Mouse (Mus musculus) lung, embryonic 15.5 days (tissue): ENCODE data around the gene Plxna1. TPM values are rescaled to one million over a fixed set of nuclear protein-coding genes. Genes with fewer than 3 reads are reported as not detected.

ENCODE experiments used
- ATAC-seq: fragments of 200-750 bp; cut with Nextera tagmentation; 2 replicates; pipeline ENCODE4 v1.8.0; 2017; ENCODE audit warnings: moderate number of reproducible peaks, borderline replicate concordance; ENCODE audit not compliant: low FRiP score, low TSS enrichment; ENCODE audit errors: extremely low read depth
- H3K27ac ChIP-seq: fragments of 300-500 bp; sonication (generic); 2 replicates; pipeline ENCODE4 v1.5.1; 2015; ENCODE audit warnings: moderate library complexity, mild to moderate bottlenecking, inconsistent platforms
- H3K27me3 ChIP-seq: fragments of 300-500 bp; sonication (generic); 2 replicates; pipeline ENCODE4 v1.6.1; 2015; ENCODE audit warnings: inconsistent platforms
- H3K36me3 ChIP-seq: fragments of 300-500 bp; sonication (generic); 2 replicates; pipeline ENCODE4 v1.6.1; 2015; ENCODE audit warnings: inconsistent platforms
- H3K4me1 ChIP-seq: fragments of 300-500 bp; sonication (generic); 2 replicates; pipeline ENCODE4 v1.6.1; 2015; ENCODE audit warnings: inconsistent platforms
- H3K4me2 ChIP-seq: fragments of 300-500 bp; sonication (generic); 2 replicates; pipeline ENCODE4 v1.6.1; 2015; ENCODE audit warnings: inconsistent platforms, mild to moderate bottlenecking, moderate library complexity
- H3K4me3 ChIP-seq: fragments of 300-500 bp; sonication (generic); 2 replicates; pipeline ENCODE4 v1.5.1; 2015; ENCODE audit warnings: mild to moderate bottlenecking, inconsistent platforms
- H3K9ac ChIP-seq: fragments of 300-500 bp; sonication (generic); 2 replicates; pipeline ENCODE4 v1.6.1; 2015; ENCODE audit warnings: inconsistent platforms
- H3K9me3 ChIP-seq: fragments of 300-500 bp; sonication (generic); 2 replicates; pipeline ENCODE4 v1.6.1; 2016; ENCODE audit warnings: inconsistent platforms
- WGBS: fragments of 180-500 bp; shearing (Covaris S2); methylation state at CpG from one replicate; pipeline ENCODE4 v1.1.7; 2015; 5-methylcytosine and 5-hydroxymethylcytosine counted together
- polyA plus RNA-seq: library from polyadenylated mRNA; unstranded; fragments of >200 nt; fragmentation: Nextera tagmentation; extraction: Ambion mirVana; gene quantifications from 2 replicates; pipeline ENCODE4 v1.2.1, GENCODE M21; 2015

Plxna1 gene
- polyA plus RNA-seq, 1 experiment from 2014 or later, result 25.1 TPM

DNA sequence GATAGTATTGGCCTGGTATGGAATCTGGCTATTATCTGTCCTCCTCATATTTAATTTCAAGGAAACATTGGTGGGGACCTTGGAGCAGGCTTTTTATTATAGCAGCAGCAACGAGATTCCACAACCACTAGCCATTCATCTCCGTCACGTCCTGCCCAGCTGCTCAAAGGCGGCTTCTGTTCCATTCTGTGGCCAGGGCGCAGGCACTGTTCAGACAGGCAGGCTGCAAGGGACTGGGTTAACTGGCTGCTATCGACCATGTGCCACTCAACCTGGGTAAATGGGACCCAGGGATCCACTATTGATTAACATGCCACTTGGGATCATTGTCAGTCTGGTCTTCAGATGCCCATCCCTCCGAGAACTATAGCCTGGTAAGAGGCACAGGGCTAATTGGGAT lies 27.4 kb upstream of the Plxna1 start:
- no peak overlapping the region for H3K9ac ChIP-seq
- H3K4me3 ChIP-seq, result no peak overlapping the region
- H3K27ac ChIP-seq, result no peak overlapping the region
- no peaks in the 10 kb centered on the region for H3K27me3 ChIP-seq
- no peak overlapping the region for H3K4me2 ChIP-seq
- no peaks in the 10 kb centered on the region for H3K36me3 ChIP-seq
- H3K9me3 ChIP-seq, result no peaks in the 10 kb centered on the region
- 75% methylated on average over 7 of the region's 7 CpGs for WGBS
- no peak for ATAC-seq
- no peaks in the 10 kb centered on the region for H3K4me1 ChIP-seq

GRCm38 (mm10) chr6:89386956-89387355 lies 24.5 kb upstream of the Plxna1 start:
- no peak for ATAC-seq
- Histone ChIP-seq H3K27me3 (no peaks in the 10 kb centered on the region), H3K9me3 (no peaks in the 10 kb centered on the region), H3K27ac (no peak overlapping the region), H3K4me2 (no peak overlapping the region), H3K4me1 (no peaks in the 10 kb centered on the region), H3K36me3 (no peaks in the 10 kb centered on the region), H3K4me3 (no peak overlapping the region), H3K9ac (no peak overlapping the region)
- 63% methylated on average over 1 of the region's 1 CpGs for whole genome bisulfite sequencing

DNA sequence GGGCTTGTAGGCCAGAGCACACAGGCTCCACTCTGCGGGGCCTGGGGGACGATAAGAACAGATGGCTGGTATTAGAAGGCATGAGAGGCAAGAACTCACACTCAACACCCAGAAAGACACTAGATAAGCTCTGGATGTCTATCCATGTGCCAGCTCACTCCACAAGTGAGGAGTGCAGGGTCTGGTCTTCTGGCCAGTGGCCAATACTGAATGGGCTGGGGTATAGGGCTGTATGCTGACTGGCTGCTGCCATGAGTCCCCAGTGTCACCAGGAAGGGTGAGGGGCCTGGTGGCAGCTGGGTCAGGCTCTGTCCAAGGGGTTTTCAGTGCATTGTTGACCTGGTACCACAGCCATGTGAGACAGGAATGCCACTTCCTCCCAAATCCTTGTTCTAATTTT lies 22.3 kb upstream of the Plxna1 start:
- Histone ChIP-seq H3K36me3 (no peaks in the 10 kb centered on the region), H3K27me3 (no peaks in the 10 kb centered on the region), H3K4me2 (no peak overlapping the region), H3K4me3 (no peak overlapping the region), H3K27ac (no peak overlapping the region), H3K9ac (no peak overlapping the region), H3K9me3 (no peaks in the 10 kb centered on the region), H3K4me1 (no peaks in the 10 kb centered on the region)
- WGBS, result 91% methylated on average over 2 of the region's 2 CpGs
- no peak for ATAC-seq

DNA sequence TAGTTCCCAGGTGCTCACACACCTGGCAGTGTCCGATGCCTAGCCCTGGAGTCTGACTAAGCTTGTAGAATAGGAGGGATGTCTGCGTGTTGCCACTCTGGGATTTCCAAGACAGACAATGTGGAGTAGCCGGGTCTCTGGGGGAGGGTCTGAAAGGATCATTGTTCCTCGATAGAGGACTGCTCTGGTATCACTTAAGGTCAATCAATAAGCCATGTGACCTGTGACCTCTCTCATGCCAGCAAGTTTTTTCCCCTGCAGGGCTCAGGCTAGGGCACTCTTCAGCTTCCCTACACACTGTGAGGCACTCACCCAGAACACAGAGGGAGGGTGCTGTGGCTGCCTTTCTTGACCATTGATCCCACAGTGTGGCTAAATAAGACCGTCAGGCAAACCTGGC lies 19.4 kb upstream of the Plxna1 start:
- no peak overlapping the region for H3K4me3 ChIP-seq
- 61% methylated on average over 5 of the region's 5 CpGs for WGBS
- no peaks in the 10 kb centered on the region for H3K36me3 ChIP-seq
- no peak overlapping the region for H3K9ac ChIP-seq
- ATAC-seq, result no peak
- H3K27me3 ChIP-seq, result no peaks in the 10 kb centered on the region
- H3K4me1 ChIP-seq, result no peaks in the 10 kb centered on the region
- H3K27ac ChIP-seq, result no peak overlapping the region
- H3K4me2 ChIP-seq, result no peak overlapping the region
- H3K9me3 ChIP-seq, result no peaks in the 10 kb centered on the region

- Histone ChIP-seq H3K4me3 (no peak overlapping the region), H3K4me2 (no peak overlapping the region), H3K36me3 (no peaks in the 10 kb centered on the region), H3K9me3 (no peaks in the 10 kb centered on the region), H3K9ac (no peak overlapping the region), H3K27me3 (no peaks in the 10 kb centered on the region), H3K4me1 (no peaks in the 10 kb centered on the region), H3K27ac (no peak overlapping the region)
- WGBS, result 59% methylated on average over 3 of the region's 3 CpGs
- ATAC-seq, result no peak
Measured at GRCm38 (mm10) chr6:89381172-89381571, 18.8 kb upstream of the Plxna1 start.

- no peaks in the 10 kb centered on the region for H3K4me1 ChIP-seq
- H3K27me3 ChIP-seq, result no peaks in the 10 kb centered on the region
- no peak overlapping the region for H3K27ac ChIP-seq
- no peak overlapping the region for H3K4me3 ChIP-seq
- WGBS, result 51% methylated on average over 3 of the region's 3 CpGs
- no peak for ATAC-seq
- no peak overlapping the region for H3K9ac ChIP-seq
- H3K36me3 ChIP-seq, result no peaks in the 10 kb centered on the region
- H3K4me2 ChIP-seq, result no peak overlapping the region
- no peaks in the 10 kb centered on the region for H3K9me3 ChIP-seq
Measured at GRCm38 (mm10) chr6:89380751-89381150, 18.3 kb upstream of the Plxna1 start.

DNA sequence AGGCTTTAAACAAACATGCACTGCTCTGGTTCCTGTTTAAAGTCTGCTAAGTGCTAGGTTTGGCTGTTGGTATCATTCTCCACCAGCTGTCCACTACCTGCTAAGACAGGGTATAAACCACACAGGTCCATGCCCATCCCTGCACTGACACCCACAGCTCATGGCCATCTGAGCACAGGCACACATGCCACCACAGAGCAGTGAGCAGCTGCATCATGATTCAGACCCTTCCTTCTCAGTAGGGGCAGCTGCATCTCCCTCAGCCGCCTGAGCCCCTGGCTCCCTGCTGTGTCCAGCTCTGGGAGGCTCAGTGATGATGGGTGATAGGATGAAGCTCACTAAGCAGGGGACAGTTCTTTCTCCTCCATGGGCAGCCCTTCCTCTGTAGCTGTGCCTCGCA lies 15.8 kb upstream of the Plxna1 start:
- no peak overlapping the region for H3K4me3 ChIP-seq
- H3K27ac ChIP-seq, result no peak overlapping the region
- no peaks in the 10 kb centered on the region for H3K36me3 ChIP-seq
- H3K4me1 ChIP-seq, result no peaks in the 10 kb centered on the region
- WGBS, result 56% methylated on average over 2 of the region's 2 CpGs
- no peak overlapping the region for H3K4me2 ChIP-seq
- H3K9me3 ChIP-seq, result no peaks in the 10 kb centered on the region
- H3K27me3 ChIP-seq, result no peaks in the 10 kb centered on the region
- H3K9ac ChIP-seq, result no peak overlapping the region
- ATAC-seq, result no peak

DNA sequence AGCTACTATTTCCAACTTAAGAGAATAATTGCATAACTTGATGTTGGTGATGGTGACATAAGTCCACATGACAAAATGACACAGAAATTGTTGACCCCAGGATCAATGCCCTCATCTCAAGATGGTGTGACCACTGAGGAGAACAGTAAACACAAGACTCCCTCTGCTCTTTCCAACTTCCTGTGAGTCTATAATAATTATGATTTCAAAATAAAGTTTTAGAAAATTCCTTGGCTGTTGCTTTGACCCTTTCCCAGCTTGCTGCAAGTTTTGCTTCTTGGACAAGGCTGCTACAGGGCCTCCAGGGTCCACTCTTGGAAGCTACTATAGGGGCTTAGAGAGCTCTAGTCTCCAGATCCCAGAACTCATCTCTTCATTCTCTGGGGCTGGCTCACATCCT lies 6.4 kb upstream of the Plxna1 start:
- H3K27ac ChIP-seq, result peak overlapping the region; percentile 1; the same call in 1 of the 2 replicates
- no peak overlapping the region for H3K9ac ChIP-seq
- no peak overlapping the region for H3K4me3 ChIP-seq
- ATAC-seq, result no peak
- no peak overlapping the region for H3K4me2 ChIP-seq
- H3K9me3 ChIP-seq, result no peaks in the 10 kb centered on the region
- no peaks in the 10 kb centered on the region for H3K36me3 ChIP-seq
- peaks cover 1% of the 10 kb centered on the region; the same call in 1 of the 2 replicates for H3K27me3 ChIP-seq
- H3K4me1 ChIP-seq, result no peaks in the 10 kb centered on the region

GRCm38 (mm10) chr6:89364342-89364741 lies 1.9 kb upstream of the Plxna1 start:
- H3K36me3 ChIP-seq, result no peaks in the 10 kb centered on the region
- H3K27me3 ChIP-seq, result peaks cover 8% of the 10 kb centered on the region; the same call in 1 of the 2 replicates
- H3K9ac ChIP-seq, result no peak overlapping the region
- no peaks in the 10 kb centered on the region for H3K9me3 ChIP-seq
- WGBS, result 63% methylated on average over 3 of the region's 3 CpGs
- no peak overlapping the region for H3K4me3 ChIP-seq
- no peak overlapping the region for H3K27ac ChIP-seq
- no peak for ATAC-seq
- no peak overlapping the region for H3K4me2 ChIP-seq
- H3K4me1 ChIP-seq, result peaks cover 29% of the 10 kb centered on the region

GRCm38 (mm10) chr6:89363107-89363451 lies 659 bp upstream of the Plxna1 start:
- peak; percentile 2; the same call in 1 of the 2 replicates for ATAC-seq
- Histone ChIP-seq H3K4me2 (peak overlapping the region; percentile 97), H3K9me3 (no peaks in the 10 kb centered on the region), H3K9ac (peak overlapping the region; percentile 45), H3K27ac (no peak overlapping the region), H3K36me3 (no peaks in the 10 kb centered on the region), H3K4me3 (peak overlapping the region; percentile 99), H3K27me3 (peaks cover 8% of the 10 kb centered on the region; the same call in 1 of the 2 replicates), H3K4me1 (peaks cover 40% of the 10 kb centered on the region)
- 3% methylated on average over 16 of the region's 16 CpGs for WGBS

DNA sequence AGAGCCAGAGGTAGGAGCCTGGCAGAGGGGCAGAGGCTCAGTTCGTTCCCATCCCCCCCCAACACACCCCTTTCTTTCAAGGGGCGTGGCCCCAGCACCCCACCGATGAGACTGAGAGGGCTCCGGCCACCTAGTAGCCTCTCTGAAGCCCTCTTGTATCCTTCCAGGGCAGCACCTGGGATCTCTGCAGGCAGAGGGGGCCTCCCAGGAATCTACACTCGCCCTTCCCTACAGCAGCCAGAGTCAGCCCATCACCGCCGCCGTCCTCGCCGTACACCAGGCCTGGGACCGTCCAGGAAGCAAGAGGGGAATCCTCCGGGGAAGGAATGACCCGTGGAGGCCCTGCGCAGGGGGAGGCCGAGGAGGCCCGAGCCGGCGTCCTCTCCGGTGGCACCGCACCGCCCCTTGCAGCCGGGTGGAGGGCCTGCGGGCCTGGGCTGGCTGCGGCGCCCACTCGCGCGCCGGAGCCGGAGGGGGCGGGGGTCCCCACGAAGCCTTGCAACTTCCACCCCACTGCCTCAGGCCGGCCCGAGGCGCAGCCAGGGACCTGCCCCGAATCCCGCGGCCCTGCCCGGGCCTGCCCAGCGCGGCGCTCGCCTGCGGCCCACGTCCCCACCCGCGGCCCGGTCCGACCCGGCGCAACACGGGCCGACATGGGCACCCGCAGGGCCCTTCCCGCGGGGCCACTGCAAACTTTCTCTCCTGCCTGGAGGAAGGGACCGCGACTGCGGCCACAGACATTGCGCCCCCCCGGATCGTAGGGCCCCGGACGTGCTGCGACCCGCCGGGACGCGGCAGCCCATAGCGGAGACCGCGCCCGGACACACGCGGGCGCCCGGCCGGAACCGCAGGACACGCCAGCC lies 771 bp downstream of the Plxna1 start:
- no peaks in the 10 kb centered on the region for H3K9me3 ChIP-seq
- H3K4me2 ChIP-seq, result peak overlapping the region; percentile 97
- peak; percentile 24; the same call in 1 of the 2 replicates for ATAC-seq
- H3K27ac ChIP-seq, result peak overlapping the region; percentile 74
- under 1% methylated on average over 74 of the region's 80 CpGs for WGBS
- 0 out of 2 replicates have a peak, but pooled peaks cover 6% of the 10 kb centered on the region for H3K36me3 ChIP-seq
- H3K9ac ChIP-seq, result peak overlapping the region; percentile 99
- H3K4me3 ChIP-seq, result peak overlapping the region; percentile 99
- peaks cover 40% of the 10 kb centered on the region for H3K4me1 ChIP-seq
- peaks cover 8% of the 10 kb centered on the region; the same call in 1 of the 2 replicates for H3K27me3 ChIP-seq

DNA sequence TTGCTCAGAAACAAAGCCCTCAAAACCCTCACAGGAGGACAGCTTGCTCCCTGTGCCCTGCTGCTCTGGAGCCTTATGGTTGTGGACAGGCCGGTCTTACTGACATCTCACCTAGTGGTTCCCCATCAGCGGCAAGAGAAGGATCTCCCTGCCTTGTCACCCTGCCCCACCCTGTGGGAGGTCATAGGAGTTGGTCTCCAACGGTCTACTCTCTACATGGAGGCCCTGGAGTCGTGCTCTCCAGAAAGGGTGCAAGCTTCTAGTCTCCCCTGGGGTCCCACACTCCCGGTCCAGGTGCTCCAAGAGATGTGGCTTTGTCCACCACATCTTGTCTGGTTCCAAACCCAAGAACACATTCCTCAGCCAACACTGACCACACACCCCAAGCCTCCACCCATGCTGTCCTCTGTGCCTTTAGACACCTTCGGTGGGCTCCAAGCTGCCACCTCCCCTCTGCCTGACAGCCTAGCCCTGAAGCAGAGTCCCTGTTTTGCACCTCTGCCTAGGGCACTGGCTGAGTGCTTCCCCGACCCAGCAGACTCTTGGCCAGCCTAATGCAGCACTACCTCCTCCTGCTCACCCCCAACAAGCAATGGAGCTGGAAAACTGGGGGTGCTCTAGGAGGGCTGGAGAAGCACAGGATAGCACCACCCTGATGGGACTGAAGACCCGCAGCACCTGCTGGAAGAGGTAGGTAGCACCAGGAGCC lies 1.6 kb downstream of the Plxna1 start:
- H3K27ac ChIP-seq, result no peak overlapping the region
- ATAC-seq, result 0 out of 2 replicates have a peak, but pooled peaks have one; percentile 0
- WGBS, result 41% methylated on average over 8 of the region's 8 CpGs

More for the DNA sequence above, 1.6 kb downstream of the Plxna1 start:
- peaks cover 40% of the 10 kb centered on the region for H3K4me1 ChIP-seq
- H3K4me3 ChIP-seq, result peak overlapping the region; percentile 99
- H3K36me3 ChIP-seq, result 0 out of 2 replicates have a peak, but pooled peaks cover 7% of the 10 kb centered on the region
- peak overlapping the region; percentile 97 for H3K4me2 ChIP-seq
- peaks cover 8% of the 10 kb centered on the region; the same call in 1 of the 2 replicates for H3K27me3 ChIP-seq
- H3K9ac ChIP-seq, result peak overlapping the region; percentile 99
- H3K9me3 ChIP-seq, result no peaks in the 10 kb centered on the region
